Mouse (Mus musculus) limb, embryonic 14.5 days (tissue): ENCODE measurements around the gene Mks1. TPM values are rescaled to one million over a fixed set of nuclear protein-coding genes. Genes with fewer than 3 reads are reported as not detected.
A peak's percentile ranks its signal among the peaks of the same experiment; 100 is the strongest.

Experiments used
- ATAC-seq: fragments of 200-750 bp; cut with Nextera tagmentation; 2 replicates; pipeline ENCODE4 v1.8.0; 2017; ENCODE audit warnings: low read depth, moderate number of reproducible peaks, moderate TSS enrichment; ENCODE audit not compliant: low FRiP score
- DNase-seq: peaks from one replicate; pipeline ENCODE4 v3.0.0-alpha.2; 2015; ENCODE audit warnings: low spot score
- H3K27ac ChIP-seq: fragments of 300-500 bp; sonication (generic); replicated peaks from 2 replicates; pipeline ENCODE4 v1.5.1; 2014; ENCODE audit warnings: low read depth, mild to moderate bottlenecking, low read length, moderate library complexity, mixed read lengths
- H3K27me3 ChIP-seq: fragments of 300-500 bp; sonication (generic); 2 replicates; pipeline ENCODE4 v1.6.1; 2014; ENCODE audit warnings: low read length, mixed read lengths; ENCODE audit not compliant: control insufficient read depth, insufficient read depth
- H3K36me3 ChIP-seq: fragments of 300-500 bp; sonication (generic); 2 replicates; pipeline ENCODE4 v1.6.1; 2014; ENCODE audit warnings: mild to moderate bottlenecking, low read length, moderate library complexity, mixed read lengths; ENCODE audit not compliant: control insufficient read depth, insufficient read depth
- H3K4me1 ChIP-seq: fragments of 300-500 bp; sonication (generic); 2 replicates; pipeline ENCODE4 v1.6.1; 2014; ENCODE audit warnings: antibody characterized with exemption, low read length, mixed read lengths; ENCODE audit not compliant: control insufficient read depth, insufficient read depth
- H3K4me2 ChIP-seq: fragments of 300-500 bp; sonication (generic); replicated peaks from 2 replicates; pipeline ENCODE4 v1.6.1; 2014; ENCODE audit warnings: low read depth, mild to moderate bottlenecking, low read length, moderate library complexity; ENCODE audit not compliant: severe bottlenecking
- H3K4me3 ChIP-seq: fragments of 300-500 bp; sonication (generic); replicated peaks from 2 replicates; pipeline ENCODE4 v1.5.1; 2014; ENCODE audit warnings: low read length
- H3K9ac ChIP-seq: fragments of 300-500 bp; sonication (generic); 2 replicates; pipeline ENCODE4 v1.6.1; 2014; ENCODE audit warnings: mild to moderate bottlenecking, low read depth, low read length, moderate library complexity; ENCODE audit not compliant: severe bottlenecking
- H3K9me3 ChIP-seq: fragments of 300-500 bp; sonication (generic); 2 replicates; pipeline ENCODE4 v1.6.1; 2016; ENCODE audit warnings: low read length; ENCODE audit not compliant: control insufficient read depth
- POLR2A ChIP-seq: fragments of 200-500 bp; IDR thresholded peaks from 2 replicates; pipeline ENCODE4 v1.8.0; 2012; ENCODE audit warnings: inconsistent platforms, mild to moderate bottlenecking, moderate library complexity, borderline replicate concordance; ENCODE audit not compliant: insufficient read depth, insufficient read length; ENCODE audit errors: extremely low read depth
- WGBS: fragments of 180-500 bp; shearing (Covaris S2); extraction: QIAGEN DNeasy Blood & Tissue Kit; methylation state at CpG from one replicate; pipeline ENCODE4 v1.1.7; 2014; 5-methylcytosine and 5-hydroxymethylcytosine counted together
- polyA plus RNA-seq, 2 experiments: library from polyadenylated mRNA; depleted of rRNA in 1 of 2; stranded (reverse) in 1 of 2; unstranded in 1 of 2; fragments of >200 nt; fragmentation: Nextera tagmentation in 1 of 2; extraction: Ambion mirVana in 1 of 2; gene quantifications; 2 replicates each; pipeline versions ENCODE4 v1.2.1 to v1.2.3; 2012 to 2014

Mks1 gene
- 31.0 and 37.3 TPM in 2 replicates for polyA plus RNA-seq (2012; rRNA removed)
- 12.8 and 14.3 TPM in 2 replicates for polyA plus RNA-seq (2014; fragmentation: Nextera tagmentation; extraction: Ambion mirVana)

GRCm38 (mm10) chr11:87852690-87853596, at the start of gene Mks1:
Mks1 (plus strand) TSS chr11:87853215.
- H3K27ac ChIP-seq: peak within 1 kb of the TSS; percentile 38
- no peaks in the 10 kb centered on the region for H3K27me3 ChIP-seq
- peak; percentile 96 for DNase-seq
- peak; percentile 96 for ATAC-seq
- WGBS: 6% methylated on average over 40 of the region's 40 CpGs
- peak within 1 kb of the TSS; percentile 63 for H3K4me3 ChIP-seq
- H3K9ac ChIP-seq: peak within 1 kb of the TSS; percentile 62
- H3K4me1 ChIP-seq: peaks cover 7% of the 10 kb centered on the region
- H3K4me2 ChIP-seq: peak within 1 kb of the TSS; percentile 70
- peak; percentile 52; the same call in 1 of the 2 replicates for TF ChIP-seq POLR2A
- H3K36me3 ChIP-seq: peaks cover 15% of the 10 kb centered on the region
- H3K9me3 ChIP-seq: no peaks in the 10 kb centered on the region

- TF ChIP-seq POLR2A: no peak
- 65% methylated on average over 1 of the region's 1 CpGs for WGBS
- no peak overlapping the region for H3K9ac ChIP-seq
- H3K27me3 ChIP-seq: no peaks in the 10 kb centered on the region
- no peaks in the 10 kb centered on the region for H3K36me3 ChIP-seq
- H3K27ac ChIP-seq: no peak overlapping the region
- DNase-seq: no peak
- ATAC-seq: no peak
- no peaks in the 10 kb centered on the region for H3K4me1 ChIP-seq
- H3K4me3 ChIP-seq: no peak overlapping the region
- H3K9me3 ChIP-seq: no peaks in the 10 kb centered on the region
- no peak overlapping the region for H3K4me2 ChIP-seq
Observed at GRCm38 (mm10) chr11:87805448-87805847, 47.6 kb upstream of the Mks1 start.

GRCm38 (mm10) chr11:87807433-87807832, 45.6 kb upstream of the Mks1 start:
- TF ChIP-seq POLR2A: no peak
- no peak overlapping the region for H3K27ac ChIP-seq
- no peak overlapping the region for H3K9ac ChIP-seq
- H3K27me3 ChIP-seq: no peaks in the 10 kb centered on the region
- H3K9me3 ChIP-seq: no peaks in the 10 kb centered on the region
- ATAC-seq: no peak
- 91% methylated on average over 6 of the region's 6 CpGs for WGBS
- H3K4me2 ChIP-seq: no peak overlapping the region
- no peak overlapping the region for H3K4me3 ChIP-seq
- H3K36me3 ChIP-seq: no peaks in the 10 kb centered on the region
- DNase-seq: no peak
- H3K4me1 ChIP-seq: no peaks in the 10 kb centered on the region

- Histone ChIP-seq H3K27ac (no peak overlapping the region), H3K27me3 (no peaks in the 10 kb centered on the region), H3K9me3 (no peaks in the 10 kb centered on the region), H3K4me1 (no peaks in the 10 kb centered on the region), H3K4me2 (no peak overlapping the region), H3K36me3 (no peaks in the 10 kb centered on the region), H3K4me3 (no peak overlapping the region), H3K9ac (no peak overlapping the region)
- ATAC-seq (no peak), DNase-seq (no peak)
- WGBS: 80% methylated on average over 7 of the region's 7 CpGs
- no peak for TF ChIP-seq POLR2A
Observed at GRCm38 (mm10) chr11:87808236-87808635, 44.8 kb upstream of the Mks1 start.

GRCm38 (mm10) chr11:87811396-87811795, 41.6 kb upstream of the Mks1 start:
- WGBS: 55% methylated on average over 3 of the region's 4 CpGs
- H3K9me3 ChIP-seq: no peaks in the 10 kb centered on the region
- ATAC-seq: no peak

More at GRCm38 (mm10) chr11:87811396-87811795, 41.6 kb upstream of the Mks1 start:
- TF ChIP-seq POLR2A: no peak
- no peak for DNase-seq
- Histone ChIP-seq H3K36me3 (no peaks in the 10 kb centered on the region), H3K4me2 (no peak overlapping the region), H3K4me1 (no peaks in the 10 kb centered on the region), H3K4me3 (no peak overlapping the region), H3K9ac (no peak overlapping the region), H3K27ac (no peak overlapping the region), H3K27me3 (no peaks in the 10 kb centered on the region)
